Mouse (Mus musculus) spleen, adult 2 months (tissue): ENCODE data around the gene Txn2. TPM values are rescaled to one million over a fixed set of nuclear protein-coding genes. Genes with fewer than 3 reads are reported as not detected.

ENCODE experiments used
- DNase-seq, 2 experiments: peaks; one replicate each; pipeline versions ENCODE4 v3.0.0 to v3.0.0-alpha.2; 2012 to 2021; ENCODE audit warnings: low spot score in 2 of 2, low read depth in 1 of 2
- H3K27ac ChIP-seq: fragments of 200-500 bp; 2 replicates; pipeline ENCODE4 v1.5.1; 2012; ENCODE audit warnings: low read length, inconsistent platforms; ENCODE audit not compliant: insufficient read depth
- H3K27me3 ChIP-seq: fragments of 200-500 bp; 2 replicates; pipeline ENCODE4 v1.6.1; 2012; ENCODE audit warnings: mild to moderate bottlenecking, moderate library complexity, low read length, inconsistent platforms; ENCODE audit not compliant: control insufficient read depth, insufficient read depth
- H3K36me3 ChIP-seq: fragments of 200-500 bp; 2 replicates; pipeline ENCODE4 v1.6.1; 2012; ENCODE audit warnings: mild to moderate bottlenecking, low read length, inconsistent platforms; ENCODE audit not compliant: control insufficient read depth, insufficient read depth
- H3K4me1 ChIP-seq: fragments of 200-500 bp; 2 replicates; pipeline ENCODE4 v1.6.1; 2011; ENCODE audit warnings: inconsistent platforms; ENCODE audit not compliant: control insufficient read depth, insufficient read depth, insufficient read length
- H3K4me3 ChIP-seq: fragments of 200-500 bp; 2 replicates; pipeline ENCODE4 v1.5.1; 2011; ENCODE audit warnings: mild to moderate bottlenecking, inconsistent platforms; ENCODE audit not compliant: insufficient read depth, insufficient read length; ENCODE audit errors: extremely low read depth
- CTCF ChIP-seq: fragments of 200-500 bp; IDR thresholded peaks from 2 replicates; pipeline ENCODE4 v1.5.1; 2011; ENCODE audit warnings: mild to moderate bottlenecking, inconsistent platforms; ENCODE audit not compliant: insufficient read depth, insufficient read length, insufficient replicate concordance; ENCODE audit errors: extremely low read depth
- POLR2A ChIP-seq: fragments of 200-500 bp; IDR thresholded peaks from 2 replicates; pipeline ENCODE4 v1.6.1; 2011; ENCODE audit warnings: low read depth, low read length, inconsistent platforms
- WGBS: fragments of 180-500 bp; shearing (Covaris S2); methylation state at CpG from one replicate; pipeline ENCODE4 v1.1.7; 2018; 5-methylcytosine and 5-hydroxymethylcytosine counted together
- polyA plus RNA-seq: library from polyadenylated mRNA; depleted of rRNA; stranded (reverse); fragments of >200 nt; gene quantifications from 2 replicates; pipeline ENCODE4 v1.2.3, GENCODE M21; 2012

The Txn2 gene
- polyA plus RNA-seq, 1 experiment, result 115 TPM

- TF ChIP-seq POLR2A (no peak), CTCF (no peak)
- 59% methylated on average over 5 of the region's 5 CpGs for WGBS
These were observed 25.6 kb downstream of the Txn2 start for GRCm38 (mm10) chr15:77903176-77903575.

GRCm38 (mm10) chr15:77894926-77895325 is 33.9 kb downstream of the Txn2 start:
- H3K27me3 ChIP-seq, result no peaks in the 10 kb centered on the region
- no peak for DNase-seq
- WGBS, result 78% methylated on average over 13 of the region's 14 CpGs
- no peaks in the 10 kb centered on the region for H3K36me3 ChIP-seq
- no peak overlapping the region for H3K4me3 ChIP-seq
- TF ChIP-seq CTCF (no peak), POLR2A (no peak)
- peaks cover 5% of the 10 kb centered on the region; the same call in 1 of the 2 replicates for H3K4me1 ChIP-seq
- no peak overlapping the region for H3K27ac ChIP-seq

More at GRCm38 (mm10) chr15:77903176-77903575, 25.6 kb downstream of the Txn2 start:
- Histone ChIP-seq H3K4me1 (peaks cover 14% of the 10 kb centered on the region; the same call in 1 of the 2 replicates), H3K27ac (no peak overlapping the region), H3K4me3 (no peak overlapping the region), H3K27me3 (no peaks in the 10 kb centered on the region), H3K36me3 (no peaks in the 10 kb centered on the region)
- no peak for DNase-seq

DNA sequence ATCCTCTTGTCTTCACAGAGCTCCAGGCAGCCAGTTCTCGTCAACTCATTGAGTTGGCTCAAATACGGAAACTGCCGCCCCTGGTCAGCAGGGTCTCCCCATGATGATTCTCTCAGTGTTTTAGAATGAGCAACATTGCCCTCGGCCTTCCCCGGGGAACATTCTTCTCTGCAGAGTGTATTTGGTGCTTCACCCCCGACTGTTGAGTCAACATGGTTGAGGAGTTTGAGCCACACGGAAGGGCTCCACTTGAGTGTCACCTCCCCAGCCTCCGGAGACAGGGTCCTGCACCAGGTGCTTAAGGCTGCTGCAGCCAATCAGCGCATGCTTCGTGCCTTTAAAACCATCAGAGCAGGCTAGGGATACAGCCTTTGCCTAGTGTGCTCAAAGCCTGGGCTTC is 35.5 kb downstream of the Txn2 start:
- H3K4me1 ChIP-seq, result peaks cover 5% of the 10 kb centered on the region; the same call in 1 of the 2 replicates
- no peak for TF ChIP-seq CTCF
- TF ChIP-seq POLR2A, result no peak
- no peaks in the 10 kb centered on the region for H3K36me3 ChIP-seq
- no peak overlapping the region for H3K27ac ChIP-seq
- DNase-seq, result no peak
- no peaks in the 10 kb centered on the region for H3K27me3 ChIP-seq
- 76% methylated on average over 10 of the region's 10 CpGs for WGBS
- no peak overlapping the region for H3K4me3 ChIP-seq

- Histone ChIP-seq H3K27me3 (no peaks in the 10 kb centered on the region), H3K4me1 (peaks cover 5% of the 10 kb centered on the region; the same call in 1 of the 2 replicates), H3K27ac (no peak overlapping the region), H3K4me3 (no peak overlapping the region), H3K36me3 (no peaks in the 10 kb centered on the region)
- DNase-seq, result no peak
- WGBS, result 91% methylated on average over 10 of the region's 10 CpGs
- TF ChIP-seq POLR2A (no peak), CTCF (no peak)
These were observed 36.4 kb downstream of the Txn2 start for GRCm38 (mm10) chr15:77892420-77892819.

- DNase-seq, result no peak
- no peak overlapping the region for H3K27ac ChIP-seq
- peaks cover 5% of the 10 kb centered on the region; the same call in 1 of the 2 replicates for H3K4me1 ChIP-seq
- WGBS, result 82% methylated on average over 8 of the region's 8 CpGs
- H3K4me3 ChIP-seq, result no peak overlapping the region
- H3K27me3 ChIP-seq, result no peaks in the 10 kb centered on the region
- H3K36me3 ChIP-seq, result no peaks in the 10 kb centered on the region
- no peak for TF ChIP-seq POLR2A
- TF ChIP-seq CTCF, result no peak
These were observed 37.0 kb downstream of the Txn2 start for GRCm38 (mm10) chr15:77891766-77892165.

DNA sequence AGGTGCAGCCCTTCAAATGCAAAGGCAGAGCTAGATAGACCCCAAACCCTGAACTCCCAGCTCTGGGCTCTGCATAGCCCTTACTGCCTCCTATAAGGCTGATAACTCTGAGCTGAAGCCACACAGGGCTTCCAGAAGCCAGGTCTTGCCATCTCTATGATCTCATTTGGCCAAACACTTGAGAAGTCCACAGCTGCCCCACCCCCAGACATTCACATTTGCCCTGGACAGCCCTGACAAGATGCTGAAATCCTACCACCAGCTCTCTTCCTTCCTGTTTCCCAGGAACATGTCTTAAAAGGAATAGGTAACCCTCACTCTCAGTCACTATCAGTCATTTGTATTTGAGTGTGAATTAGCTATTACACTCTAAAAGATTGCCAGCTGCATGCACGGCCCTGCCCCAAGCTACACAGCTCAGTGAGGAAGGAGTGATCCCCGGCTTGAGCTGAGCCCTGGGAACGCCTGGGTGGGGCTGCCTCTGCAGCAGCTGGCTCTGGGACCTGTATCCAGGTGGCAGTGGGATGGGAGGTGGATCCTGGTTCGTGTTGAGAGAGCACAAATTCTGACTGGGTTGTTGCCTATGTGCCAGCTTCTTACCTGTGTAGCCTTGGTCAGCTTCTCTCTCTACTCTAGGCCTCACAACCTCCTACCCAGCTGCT is 38.9 kb downstream of the Txn2 start:
- no peak for DNase-seq
- WGBS, result 82% methylated on average over 4 of the region's 4 CpGs
- no peak overlapping the region for H3K27ac ChIP-seq
- H3K4me3 ChIP-seq, result no peak overlapping the region
- H3K4me1 ChIP-seq, result peaks cover 3% of the 10 kb centered on the region; the same call in 1 of the 2 replicates
- H3K27me3 ChIP-seq, result no peaks in the 10 kb centered on the region
- H3K36me3 ChIP-seq, result no peaks in the 10 kb centered on the region
- no peak for TF ChIP-seq POLR2A
- no peak for TF ChIP-seq CTCF

DNA sequence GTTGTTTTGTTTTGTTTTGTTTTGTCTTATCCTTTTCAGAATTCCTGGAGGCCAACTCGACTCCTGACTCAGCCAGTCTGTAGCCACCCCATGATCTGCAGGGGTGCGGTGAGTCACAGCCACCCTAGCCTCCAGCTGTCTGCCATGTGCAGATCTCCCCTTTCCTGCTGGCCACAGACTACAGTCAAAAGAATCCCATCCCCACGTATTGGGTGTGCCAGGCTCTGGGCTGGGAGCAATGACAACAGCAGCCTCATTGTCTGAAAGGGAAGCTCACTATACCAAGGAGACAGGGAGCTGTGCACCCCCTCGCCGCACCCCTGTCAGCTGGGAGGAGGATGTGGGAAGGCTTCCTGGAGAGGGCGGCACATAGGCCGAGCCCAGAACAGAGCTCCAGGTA is 40.5 kb downstream of the Txn2 start:
- H3K4me3 ChIP-seq, result no peak overlapping the region
- 82% methylated on average over 7 of the region's 7 CpGs for WGBS
- no peaks in the 10 kb centered on the region for H3K4me1 ChIP-seq
- H3K36me3 ChIP-seq, result no peaks in the 10 kb centered on the region
- no peak for DNase-seq
- TF ChIP-seq POLR2A, result no peak
- no peak for TF ChIP-seq CTCF
- no peaks in the 10 kb centered on the region for H3K27me3 ChIP-seq
- H3K27ac ChIP-seq, result no peak overlapping the region
